Mouse (Mus musculus) ovary, adult 2 months (tissue): Measurements from ENCODE around the gene Pgk1. TPM values are rescaled to one million over a fixed set of nuclear protein-coding genes. Genes with fewer than 3 reads are reported as not detected.

Source experiments
- polyA plus RNA-seq: library from polyadenylated mRNA; depleted of rRNA; stranded (reverse); fragments of >200 nt; gene quantifications from 2 replicates; pipeline ENCODE4 v1.2.3, GENCODE M21; 2012; rRNA removed

Pgk1 gene
- polyA plus RNA-seq = 48.2 and 77.8 TPM in 2 replicates

GRCm38 (mm10) chrX:106186713-106187649 lies at the start of gene Pgk1:
Gene Pgk1 (plus strand): TSS chrX:106187100.

DNA sequence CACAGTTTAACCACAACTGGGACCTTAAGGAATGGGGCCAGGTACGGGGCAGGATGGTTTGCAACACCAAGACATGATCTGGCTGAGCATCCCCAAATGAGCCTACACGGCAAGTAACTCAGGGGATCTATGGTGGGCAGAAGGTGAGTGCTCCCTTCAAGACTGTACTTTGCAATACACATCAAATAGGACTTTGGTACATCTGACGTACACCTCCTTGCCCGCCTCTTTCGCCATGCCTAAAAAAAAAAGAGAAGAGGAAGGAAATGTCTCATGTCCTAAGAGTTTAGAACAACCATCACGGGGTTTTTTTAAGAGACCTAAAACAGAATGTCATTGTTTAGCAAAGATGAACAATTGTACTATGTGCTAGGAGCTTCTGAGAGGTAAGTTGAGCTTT lies 44.0 kb upstream of the Pgk1 start, which contains the start of gene Tlr13:
Gene Tlr13 (plus strand): TSS at position 269 of the 400 bp plus-strand sequence.

GRCm38 (mm10) chrX:106221058-106221457 lies 34.2 kb downstream of the Pgk1 start, which contains the start of gene Taf9b:
Gene Taf9b (minus strand): TSS chrX:106221158.

Other genes with a start within 250 kb of the Pgk1 start
- 3.4 and 3.7 TPM in 2 replicates for gene Magt1, start 175.2 kb upstream of the Pgk1 start, polyA plus RNA-seq
- gene Cox7b, start 171.4 kb upstream of the Pgk1 start, polyA plus RNA-seq = 63.0 and 160 TPM in 2 replicates
- 2.9 and 4.4 TPM in 2 replicates for gene Atp7a, start 159.8 kb upstream of the Pgk1 start, polyA plus RNA-seq
- gene Tlr13, start 43.9 kb upstream of the Pgk1 start, polyA plus RNA-seq = 0.35 TPM in 2 replicates
- gene Taf9b, start 34.1 kb downstream of the Pgk1 start, polyA plus RNA-seq = 2.3 and 3.3 TPM in 2 replicates
- gene Fnd3c2, start 68.3 kb downstream of the Pgk1 start, polyA plus RNA-seq = not detected in 2 replicates